Mouse (Mus musculus): ENCODE data around the gene Fhl3. TPM values are rescaled to one million over a fixed set of nuclear protein-coding genes. Genes with fewer than 3 reads are reported as not detected.
A peak's percentile ranks its signal among the peaks of the same experiment; 100 is the strongest.
"Not testable (repeated sequence)": the region's sequence is repeated elsewhere in the genome, so short reads cannot be mapped to it uniquely, and the experiment has no call there.

The Fhl3 gene
- polyA plus RNA-seq, 1 experiment from 2014 or later = 11.6 TPM

DNA sequence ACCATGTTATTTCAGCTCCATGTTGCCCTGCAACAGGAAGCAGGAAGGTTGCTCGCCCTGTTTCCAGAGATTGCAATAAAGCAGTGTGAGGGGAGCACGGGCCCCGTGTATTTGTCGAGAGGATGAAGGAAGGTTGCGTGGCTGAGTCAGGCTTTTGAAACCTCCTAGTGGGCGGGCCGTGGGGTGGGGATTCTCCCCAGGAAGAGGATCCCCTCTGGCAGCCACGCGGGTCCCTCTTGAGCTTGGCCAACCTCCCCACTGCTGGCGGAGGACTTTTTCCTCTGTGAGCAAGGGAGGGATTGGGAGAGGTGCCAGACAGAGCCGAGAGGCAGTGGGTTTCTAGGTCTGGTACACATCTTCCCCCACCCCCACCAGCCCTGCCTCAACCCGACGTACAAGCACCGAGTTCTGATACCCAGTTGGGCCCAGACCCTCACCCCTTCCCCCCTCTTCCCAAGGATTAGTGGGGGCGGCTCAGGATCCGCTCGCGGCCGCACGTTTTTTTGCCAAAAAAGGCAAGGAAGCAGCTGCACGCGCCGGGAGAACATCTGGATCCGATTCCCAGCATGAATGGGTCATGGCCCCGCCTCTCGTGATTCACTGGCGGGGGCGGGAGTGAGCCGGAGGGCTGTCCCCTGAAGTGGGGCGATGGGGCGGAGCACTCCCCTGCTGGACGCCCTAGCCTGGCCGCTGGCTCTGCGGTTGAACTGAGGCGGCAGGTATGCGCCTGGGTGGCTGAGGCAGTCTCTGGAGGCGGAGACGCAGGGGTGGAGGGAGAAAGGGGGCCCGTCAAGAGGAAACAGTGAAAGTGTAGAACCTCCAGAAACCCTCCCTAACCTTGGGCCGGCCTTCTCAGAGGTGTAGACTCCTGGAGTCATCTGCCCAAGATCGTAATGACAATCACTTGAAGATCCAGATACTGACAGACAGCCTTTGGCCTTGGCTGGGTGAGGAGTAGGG is 8.3 kb downstream of the Fhl3 start:
- Histone ChIP-seq H3K9ac (ENCODE audit: low read length) (peak overlapping the region; percentile 45), H3K27me3 (ENCODE audit: control insufficient read depth, insufficient read depth, low read length) (no peaks in the 10 kb centered on the region), H3K4me3 (ENCODE audit: low read depth, low read length) (peak overlapping the region; percentile 12; the same call in 1 of the 2 replicates), H3K4me1 (ENCODE audit: control insufficient read depth, insufficient read depth, low read length) (peaks cover 45% of the 10 kb centered on the region), H3K9me3 (ENCODE audit: control insufficient read depth, low read length) (no peaks in the 10 kb centered on the region), H3K27ac (replicated peaks; ENCODE audit: low read depth, low read length) (peak overlapping the region; percentile 99), H3K36me3 (ENCODE audit: control insufficient read depth, insufficient read depth, low read length) (no peaks in the 10 kb centered on the region), H3K4me2 (ENCODE audit: low read depth, severe bottlenecking) (peak overlapping the region; percentile 43)
- peak; percentile 99 for DNase-seq (ENCODE audit: low spot score)
- WGBS = under 1% methylated on average over 41 of the region's 41 CpGs
- ATAC-seq (ENCODE audit: insufficient number of reproducible peaks, low FRiP score, low TSS enrichment, low read depth) = peak; percentile 89

DNA sequence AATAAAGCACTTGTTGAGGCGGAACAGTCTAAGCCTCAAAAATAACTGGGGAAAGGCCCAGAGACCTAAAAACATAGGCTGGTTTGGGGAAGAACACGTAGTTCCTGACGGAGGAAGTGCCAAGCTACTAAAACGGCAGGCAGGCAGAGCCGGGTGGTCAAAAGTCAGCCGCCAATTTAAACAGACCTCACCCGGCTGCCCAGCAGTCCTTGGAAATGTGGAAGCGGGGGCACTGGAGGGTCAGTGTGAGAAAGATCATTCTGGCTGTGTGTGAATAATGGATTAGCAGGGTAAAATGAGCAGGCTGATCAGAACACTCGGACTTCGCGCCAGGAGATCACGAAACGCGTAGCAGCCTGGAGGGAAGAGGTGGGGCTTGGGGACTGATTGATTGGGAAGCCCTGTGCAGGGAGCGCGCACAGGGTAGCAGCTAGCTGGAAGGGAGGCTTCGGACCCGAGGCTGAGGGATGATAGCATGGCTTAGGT is 9.5 kb downstream of the Fhl3 start:
- ATAC-seq (ENCODE audit: insufficient number of reproducible peaks, low FRiP score, low TSS enrichment, low read depth) (no peak), DNase-seq (ENCODE audit: low spot score) (peak; percentile 68)
- Histone ChIP-seq H3K27me3 (ENCODE audit: control insufficient read depth, insufficient read depth, low read length) (no peaks in the 10 kb centered on the region), H3K4me3 (ENCODE audit: low read depth, low read length) (no peak overlapping the region), H3K9ac (ENCODE audit: low read length) (peak overlapping the region; percentile 48; the same call in 1 of the 2 replicates), H3K9me3 (ENCODE audit: control insufficient read depth, low read length) (no peaks in the 10 kb centered on the region), H3K4me2 (ENCODE audit: low read depth, severe bottlenecking) (peak overlapping the region; percentile 43), H3K4me1 (ENCODE audit: control insufficient read depth, insufficient read depth, low read length) (peaks cover 33% of the 10 kb centered on the region), H3K36me3 (ENCODE audit: control insufficient read depth, insufficient read depth, low read length) (no peaks in the 10 kb centered on the region), H3K27ac (replicated peaks; ENCODE audit: low read depth, low read length) (peak overlapping the region; percentile 99)
- 3% methylated on average over 18 of the region's 18 CpGs for WGBS

GRCm38 (mm10) chr4:124710776-124711291 is 10.3 kb downstream of the Fhl3 start:
- Histone ChIP-seq H3K4me2 (ENCODE audit: low read depth, severe bottlenecking) (no peak overlapping the region), H3K9ac (ENCODE audit: low read length) (no peak overlapping the region), H3K36me3 (ENCODE audit: control insufficient read depth, insufficient read depth, low read length) (no peaks in the 10 kb centered on the region), H3K27me3 (ENCODE audit: control insufficient read depth, insufficient read depth, low read length) (no peaks in the 10 kb centered on the region), H3K4me1 (ENCODE audit: control insufficient read depth, insufficient read depth, low read length) (peaks cover 30% of the 10 kb centered on the region), H3K27ac (replicated peaks; ENCODE audit: low read depth, low read length) (no peak overlapping the region), H3K9me3 (ENCODE audit: control insufficient read depth, low read length) (no peaks in the 10 kb centered on the region), H3K4me3 (ENCODE audit: low read depth, low read length) (no peak overlapping the region)
- ATAC-seq (ENCODE audit: insufficient number of reproducible peaks, low FRiP score, low TSS enrichment, low read depth) (no peak), DNase-seq (ENCODE audit: low spot score) (peak; percentile 63)
- 16% methylated on average over 5 of the region's 5 CpGs for WGBS

DNA sequence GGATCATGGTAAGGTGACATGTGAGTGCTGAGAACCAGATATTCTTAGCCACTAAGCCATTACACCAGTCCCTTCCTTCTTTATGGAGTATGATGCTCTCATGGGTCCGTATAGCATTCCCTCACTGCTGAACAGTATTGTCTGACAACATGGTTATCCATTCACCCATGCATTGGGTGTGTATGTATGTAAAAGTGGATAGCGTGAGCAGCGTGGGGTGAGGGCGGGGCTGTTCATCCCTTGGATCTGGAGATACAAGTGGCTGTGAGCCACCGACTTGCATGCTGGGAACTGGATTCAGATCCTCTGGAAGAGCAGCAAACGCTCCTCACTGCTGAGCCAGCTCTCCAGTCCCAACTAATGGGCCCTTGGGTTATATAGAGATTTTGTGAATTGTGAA is 12.1 kb downstream of the Fhl3 start:
- WGBS = 86% methylated on average over 6 of the region's 6 CpGs

GRCm38 (mm10) chr4:124713850-124714249 is 13.3 kb downstream of the Fhl3 start:
- H3K9ac ChIP-seq (ENCODE audit: low read length); H3K36me3 ChIP-seq (ENCODE audit: control insufficient read depth, insufficient read depth, low read length); ATAC-seq (ENCODE audit: insufficient number of reproducible peaks, low FRiP score, low TSS enrichment, low read depth); H3K27me3 ChIP-seq (ENCODE audit: control insufficient read depth, insufficient read depth, low read length); H3K27ac ChIP-seq (replicated peaks; ENCODE audit: low read depth, low read length); H3K4me2 ChIP-seq (ENCODE audit: low read depth, severe bottlenecking); DNase-seq (ENCODE audit: low spot score); H3K4me3 ChIP-seq (ENCODE audit: low read depth, low read length); H3K9me3 ChIP-seq (ENCODE audit: control insufficient read depth, low read length): not testable (repeated sequence)
- 79% methylated on average over 5 of the region's 5 CpGs for WGBS
- H3K4me1 ChIP-seq (ENCODE audit: control insufficient read depth, insufficient read depth, low read length) = peaks cover 22% of the 10 kb centered on the region

More for the DNA sequence above, 12.1 kb downstream of the Fhl3 start:
- no peak for DNase-seq (ENCODE audit: low spot score)
- no peak overlapping the region for H3K4me2 ChIP-seq (ENCODE audit: low read depth, severe bottlenecking)
- H3K4me1 ChIP-seq (ENCODE audit: control insufficient read depth, insufficient read depth, low read length) = peaks cover 27% of the 10 kb centered on the region
- no peak overlapping the region for H3K27ac ChIP-seq (replicated peaks; ENCODE audit: low read depth, low read length)
- H3K36me3 ChIP-seq (ENCODE audit: control insufficient read depth, insufficient read depth, low read length) = no peaks in the 10 kb centered on the region
- no peaks in the 10 kb centered on the region for H3K27me3 ChIP-seq (ENCODE audit: control insufficient read depth, insufficient read depth, low read length)
- H3K9me3 ChIP-seq (ENCODE audit: control insufficient read depth, low read length) = no peaks in the 10 kb centered on the region
- no peak for ATAC-seq (ENCODE audit: insufficient number of reproducible peaks, low FRiP score, low TSS enrichment, low read depth)
- H3K4me3 ChIP-seq (ENCODE audit: low read depth, low read length) = no peak overlapping the region
- no peak overlapping the region for H3K9ac ChIP-seq (ENCODE audit: low read length)

DNA sequence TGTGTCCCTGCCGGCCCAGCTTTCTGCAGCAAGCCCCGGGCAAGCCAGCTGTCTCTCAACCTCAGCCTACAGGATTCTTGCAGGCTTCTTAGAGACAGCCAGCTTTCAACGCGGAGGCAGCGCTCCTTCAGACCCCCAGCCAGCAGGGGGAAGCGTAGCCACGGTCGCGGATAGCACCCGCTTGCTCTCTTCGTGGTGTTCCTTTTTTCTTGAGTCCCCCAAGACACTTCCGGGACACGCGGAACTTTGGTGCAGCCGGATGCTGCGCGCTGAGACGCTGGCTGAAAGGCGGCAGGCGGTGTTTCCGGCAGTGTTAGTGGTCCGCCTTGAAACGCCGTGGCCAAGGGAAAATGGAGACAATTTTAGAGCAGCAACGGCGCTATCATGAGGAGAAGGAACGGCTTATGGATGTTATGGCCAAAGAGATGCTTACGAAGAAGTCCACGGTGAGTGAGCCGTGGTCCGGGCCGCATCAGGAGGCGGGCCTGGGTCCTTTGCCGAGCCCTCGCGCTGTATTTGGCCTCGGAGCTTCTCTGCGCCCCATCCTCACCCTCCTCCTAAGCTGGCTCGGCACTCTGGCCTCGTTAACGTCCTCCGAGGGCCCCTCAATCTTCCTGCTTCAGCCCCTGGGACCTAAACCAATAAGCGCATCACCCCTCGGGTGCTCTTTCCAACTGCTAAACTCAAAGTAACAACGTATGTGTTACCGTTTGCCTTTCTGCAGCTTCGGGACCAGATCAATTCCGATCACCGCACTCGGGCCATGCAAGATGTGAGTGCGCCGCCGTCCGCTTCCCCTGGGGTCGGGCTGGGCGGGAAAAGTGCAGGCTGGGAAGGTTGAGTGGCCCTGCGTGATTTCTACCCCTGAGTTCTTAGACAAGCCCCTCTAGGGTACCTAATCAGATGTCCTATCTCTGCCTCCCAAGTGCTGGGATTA is 14.3 kb downstream of the Fhl3 start, which contains the start of gene Sf3a3:
Gene Sf3a3, plus strand, starts transcription at position 232 of the 937 bp plus-strand sequence.
- DNase-seq (ENCODE audit: low spot score) (peak; percentile 96), ATAC-seq (ENCODE audit: insufficient number of reproducible peaks, low FRiP score, low TSS enrichment, low read depth) (peak; percentile 79)
- Histone ChIP-seq H3K27me3 (ENCODE audit: control insufficient read depth, insufficient read depth, low read length) (no peaks in the 10 kb centered on the region), H3K9ac (ENCODE audit: low read length) (peak within 1 kb of the TSS; percentile 91), H3K27ac (replicated peaks; ENCODE audit: low read depth, low read length) (peak within 1 kb of the TSS; percentile 70; the same call in 1 of the 2 replicates), H3K36me3 (ENCODE audit: control insufficient read depth, insufficient read depth, low read length) (peaks cover 7% of the 10 kb centered on the region; the same call in 1 of the 2 replicates), H3K4me3 (ENCODE audit: low read depth, low read length) (peak within 1 kb of the TSS; percentile 97), H3K4me1 (ENCODE audit: control insufficient read depth, insufficient read depth, low read length) (peaks cover 15% of the 10 kb centered on the region), H3K9me3 (ENCODE audit: control insufficient read depth, low read length) (no peaks in the 10 kb centered on the region), H3K4me2 (ENCODE audit: low read depth, severe bottlenecking) (peak within 1 kb of the TSS; percentile 82)
- WGBS = under 1% methylated on average over 57 of the region's 57 CpGs

DNA sequence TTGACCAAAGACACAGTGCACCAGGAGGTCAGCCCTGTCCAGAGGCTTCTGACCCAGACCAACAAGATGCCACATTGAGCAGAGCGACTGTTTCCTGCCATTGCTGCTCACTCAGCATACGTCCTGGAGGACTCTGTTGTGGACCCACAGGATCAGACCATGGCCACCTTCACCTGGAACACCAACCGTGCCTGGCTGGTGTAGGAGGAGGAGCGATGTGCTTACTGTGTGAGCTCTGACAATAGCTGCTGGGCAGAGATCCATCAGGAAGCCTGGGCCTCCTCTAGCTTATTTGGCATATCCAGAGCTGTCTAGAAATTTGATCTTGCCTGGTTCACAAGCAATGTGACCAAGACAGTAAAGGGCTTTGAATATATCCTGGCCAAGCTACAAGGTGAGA is 18.6 kb downstream of the Fhl3 start:
- Histone ChIP-seq H3K36me3 (ENCODE audit: control insufficient read depth, insufficient read depth, low read length) (peaks cover 17% of the 10 kb centered on the region; the same call in 1 of the 2 replicates), H3K27me3 (ENCODE audit: control insufficient read depth, insufficient read depth, low read length) (no peaks in the 10 kb centered on the region), H3K9me3 (ENCODE audit: control insufficient read depth, low read length) (no peaks in the 10 kb centered on the region), H3K4me2 (ENCODE audit: low read depth, severe bottlenecking) (no peak overlapping the region), H3K9ac (ENCODE audit: low read length) (no peak overlapping the region), H3K27ac (replicated peaks; ENCODE audit: low read depth, low read length) (no peak overlapping the region), H3K4me1 (ENCODE audit: control insufficient read depth, insufficient read depth, low read length) (peaks cover 7% of the 10 kb centered on the region), H3K4me3 (ENCODE audit: low read depth, low read length) (no peak overlapping the region)
- 92% methylated on average over 4 of the region's 4 CpGs for WGBS
- DNase-seq (ENCODE audit: low spot score) (no peak), ATAC-seq (ENCODE audit: insufficient number of reproducible peaks, low FRiP score, low TSS enrichment, low read depth) (no peak)

- Histone ChIP-seq H3K27ac (replicated peaks; ENCODE audit: low read depth, low read length) (no peak overlapping the region), H3K27me3 (ENCODE audit: control insufficient read depth, insufficient read depth, low read length) (no peaks in the 10 kb centered on the region), H3K4me2 (ENCODE audit: low read depth, severe bottlenecking) (no peak overlapping the region), H3K4me3 (ENCODE audit: low read depth, low read length) (no peak overlapping the region), H3K9me3 (ENCODE audit: control insufficient read depth, low read length) (no peaks in the 10 kb centered on the region), H3K36me3 (ENCODE audit: control insufficient read depth, insufficient read depth, low read length) (peaks cover 40% of the 10 kb centered on the region), H3K4me1 (ENCODE audit: control insufficient read depth, insufficient read depth, low read length) (no peaks in the 10 kb centered on the region), H3K9ac (ENCODE audit: low read length) (no peak overlapping the region)
- ATAC-seq (ENCODE audit: insufficient number of reproducible peaks, low FRiP score, low TSS enrichment, low read depth) = no peak
- whole genome bisulfite sequencing = 91% methylated on average over 6 of the region's 6 CpGs
- no peak for DNase-seq (ENCODE audit: low spot score)
These were observed 25.6 kb downstream of the Fhl3 start for GRCm38 (mm10) chr4:124726121-124726520.
